Mouse (Mus musculus) kidney, postnatal 0 days (tissue): ENCODE data around the gene Vangl1. TPM values are rescaled to one million over a fixed set of nuclear protein-coding genes. Genes with fewer than 3 reads are reported as not detected.

Experiments
- ATAC-seq: fragments of 200-750 bp; cut with Nextera tagmentation; replicated peaks from 2 replicates; pipeline ENCODE4 v1.8.0; 2017; ENCODE audit warnings: low read depth, moderate number of reproducible peaks, moderate TSS enrichment, moderate library complexity; ENCODE audit not compliant: low FRiP score
- DNase-seq: peaks from one replicate; pipeline ENCODE4 v3.0.0-alpha.2; 2016; ENCODE audit warnings: low spot score
- H3K27ac ChIP-seq: fragments of 300-500 bp; sonication (generic); 2 replicates; pipeline ENCODE4 v1.5.1; 2014; ENCODE audit warnings: mild to moderate bottlenecking
- H3K27me3 ChIP-seq: fragments of 300-500 bp; sonication (generic); 2 replicates; pipeline ENCODE4 v1.6.1; 2014; ENCODE audit warnings: low read length, mixed read lengths; ENCODE audit not compliant: insufficient read depth
- H3K36me3 ChIP-seq: fragments of 300-500 bp; sonication (generic); 2 replicates; pipeline ENCODE4 v1.6.1; 2014; ENCODE audit warnings: low read length, mixed read lengths; ENCODE audit not compliant: insufficient read depth
- H3K4me1 ChIP-seq: fragments of 300-500 bp; sonication (generic); replicated peaks from 2 replicates; pipeline ENCODE4 v1.6.1; 2014; ENCODE audit warnings: antibody characterized with exemption, low read length, mixed read lengths; ENCODE audit not compliant: insufficient read depth
- H3K4me2 ChIP-seq: fragments of 300-500 bp; sonication (generic); 2 replicates; pipeline ENCODE4 v1.6.1; 2014; ENCODE audit warnings: mild to moderate bottlenecking, low read length, moderate library complexity, mixed read lengths
- H3K4me3 ChIP-seq: fragments of 300-500 bp; sonication (generic); replicated peaks from 2 replicates; pipeline ENCODE4 v1.5.1; 2014; ENCODE audit warnings: low read depth, low read length
- H3K9ac ChIP-seq: fragments of 300-500 bp; sonication (generic); 2 replicates; pipeline ENCODE4 v1.6.1; 2014; ENCODE audit warnings: low read depth, low read length
- H3K9me3 ChIP-seq: fragments of 300-500 bp; sonication (generic); replicated peaks from 2 replicates; pipeline ENCODE4 v1.6.1; 2016; ENCODE audit warnings: low read length, inconsistent platforms, mixed read lengths
- CTCF ChIP-seq: IDR thresholded peaks from 2 replicates; pipeline ENCODE4 v1.5.1; 2016; ENCODE audit warnings: antibody characterized with exemption, low read depth, mild to moderate bottlenecking, moderate library complexity
- WGBS: fragments of 180-500 bp; shearing (Covaris S2); extraction: QIAGEN DNeasy Blood & Tissue Kit; methylation state at CpG from one replicate; pipeline ENCODE4 v1.1.7; 2014; 5-methylcytosine and 5-hydroxymethylcytosine counted together
- polyA plus RNA-seq: library from polyadenylated mRNA; unstranded; fragments of >200 nt; fragmentation: Nextera tagmentation; extraction: Ambion mirVana; gene quantifications from 2 replicates; pipeline ENCODE4 v1.2.1, GENCODE M21; 2015

Gene Vangl1
- polyA plus RNA-seq, 1 experiment from 2014 or later: 12.8 TPM

GRCm38 (mm10) chr3:102144401-102144800, 60.1 kb downstream of the Vangl1 start:
- Histone ChIP-seq H3K27ac (no peak overlapping the region), H3K4me2 (no peak overlapping the region), H3K4me3 (no peak overlapping the region), H3K4me1 (no peaks in the 10 kb centered on the region), H3K9ac (no peak overlapping the region), H3K36me3 (no peaks in the 10 kb centered on the region), H3K9me3 (no peaks in the 10 kb centered on the region), H3K27me3 (no peaks in the 10 kb centered on the region)
- TF ChIP-seq CTCF: no peak
- WGBS: 94% methylated on average over 4 of the region's 4 CpGs
- DNase-seq (no peak), ATAC-seq (no peak)

GRCm38 (mm10) chr3:102143536-102143935, 61.0 kb downstream of the Vangl1 start:
- Histone ChIP-seq H3K4me2 (no peak overlapping the region), H3K27ac (no peak overlapping the region), H3K27me3 (no peaks in the 10 kb centered on the region), H3K9ac (no peak overlapping the region), H3K36me3 (no peaks in the 10 kb centered on the region), H3K4me3 (no peak overlapping the region), H3K9me3 (no peaks in the 10 kb centered on the region), H3K4me1 (no peaks in the 10 kb centered on the region)
- TF ChIP-seq CTCF: no peak
- WGBS: 90% methylated on average over 3 of the region's 3 CpGs
- DNase-seq: no peak
- ATAC-seq: no peak

- Histone ChIP-seq H3K27ac (no peak overlapping the region), H3K9me3 (no peaks in the 10 kb centered on the region), H3K27me3 (no peaks in the 10 kb centered on the region), H3K36me3 (no peaks in the 10 kb centered on the region), H3K4me1 (no peaks in the 10 kb centered on the region), H3K9ac (no peak overlapping the region), H3K4me3 (no peak overlapping the region), H3K4me2 (no peak overlapping the region)
- 96% methylated on average over 4 of the region's 4 CpGs for WGBS
- DNase-seq: no peak
- no peak for TF ChIP-seq CTCF
- no peak for ATAC-seq
Observed at GRCm38 (mm10) chr3:102142947-102143346, 61.5 kb downstream of the Vangl1 start.

- Histone ChIP-seq H3K4me1 (no peaks in the 10 kb centered on the region), H3K36me3 (no peaks in the 10 kb centered on the region), H3K27me3 (no peaks in the 10 kb centered on the region), H3K9me3 (no peaks in the 10 kb centered on the region), H3K4me2 (no peak overlapping the region), H3K4me3 (no peak overlapping the region), H3K27ac (no peak overlapping the region), H3K9ac (no peak overlapping the region)
- DNase-seq (no peak), ATAC-seq (no peak)
- 72% methylated on average over 6 of the region's 6 CpGs for WGBS
- TF ChIP-seq CTCF: no peak
Observed at GRCm38 (mm10) chr3:102141893-102142292, 62.6 kb downstream of the Vangl1 start.

- 76% methylated on average over 2 of the region's 2 CpGs for WGBS
- ATAC-seq: no peak
- no peak overlapping the region for H3K4me3 ChIP-seq
Observed at GRCm38 (mm10) chr3:102141451-102141850, 63.0 kb downstream of the Vangl1 start.

GRCm38 (mm10) chr3:102140606-102141005, 63.9 kb downstream of the Vangl1 start:
- Histone ChIP-seq H3K36me3 (no peaks in the 10 kb centered on the region), H3K4me1 (peaks cover 7% of the 10 kb centered on the region), H3K9ac (no peak overlapping the region), H3K4me2 (no peak overlapping the region), H3K9me3 (no peaks in the 10 kb centered on the region), H3K27me3 (no peaks in the 10 kb centered on the region), H3K27ac (no peak overlapping the region), H3K4me3 (no peak overlapping the region)
- 74% methylated on average over 6 of the region's 6 CpGs for WGBS
- no peak for ATAC-seq
- DNase-seq: no peak
- TF ChIP-seq CTCF: no peak

More at GRCm38 (mm10) chr3:102141451-102141850, 63.0 kb downstream of the Vangl1 start:
- TF ChIP-seq CTCF: no peak
- no peaks in the 10 kb centered on the region for H3K4me1 ChIP-seq
- no peak for DNase-seq
- H3K4me2 ChIP-seq: no peak overlapping the region
- no peaks in the 10 kb centered on the region for H3K27me3 ChIP-seq
- no peaks in the 10 kb centered on the region for H3K9me3 ChIP-seq
- H3K36me3 ChIP-seq: no peaks in the 10 kb centered on the region
- H3K9ac ChIP-seq: no peak overlapping the region
- no peak overlapping the region for H3K27ac ChIP-seq

- peak; percentile 50 for DNase-seq
- no peak for TF ChIP-seq CTCF
- no peak overlapping the region for H3K4me2 ChIP-seq
- no peaks in the 10 kb centered on the region for H3K27me3 ChIP-seq
- H3K4me1 ChIP-seq: peaks cover 11% of the 10 kb centered on the region
- H3K36me3 ChIP-seq: no peaks in the 10 kb centered on the region
- no peaks in the 10 kb centered on the region for H3K9me3 ChIP-seq
- no peak overlapping the region for H3K9ac ChIP-seq
- WGBS: 37% methylated on average over 6 of the region's 6 CpGs
- H3K27ac ChIP-seq: no peak overlapping the region
- ATAC-seq: no peak; the same call in 1 of the 2 replicates
- no peak overlapping the region for H3K4me3 ChIP-seq
Observed at GRCm38 (mm10) chr3:102138899-102139298, 65.6 kb downstream of the Vangl1 start.
